Mouse (Mus musculus): ENCODE results near the gene Rph3al. TPM values are rescaled to one million over a fixed set of nuclear protein-coding genes. Genes with fewer than 3 reads are reported as not detected.

Rph3al gene
- polyA plus RNA-seq, 1 experiment, result not detected

DNA sequence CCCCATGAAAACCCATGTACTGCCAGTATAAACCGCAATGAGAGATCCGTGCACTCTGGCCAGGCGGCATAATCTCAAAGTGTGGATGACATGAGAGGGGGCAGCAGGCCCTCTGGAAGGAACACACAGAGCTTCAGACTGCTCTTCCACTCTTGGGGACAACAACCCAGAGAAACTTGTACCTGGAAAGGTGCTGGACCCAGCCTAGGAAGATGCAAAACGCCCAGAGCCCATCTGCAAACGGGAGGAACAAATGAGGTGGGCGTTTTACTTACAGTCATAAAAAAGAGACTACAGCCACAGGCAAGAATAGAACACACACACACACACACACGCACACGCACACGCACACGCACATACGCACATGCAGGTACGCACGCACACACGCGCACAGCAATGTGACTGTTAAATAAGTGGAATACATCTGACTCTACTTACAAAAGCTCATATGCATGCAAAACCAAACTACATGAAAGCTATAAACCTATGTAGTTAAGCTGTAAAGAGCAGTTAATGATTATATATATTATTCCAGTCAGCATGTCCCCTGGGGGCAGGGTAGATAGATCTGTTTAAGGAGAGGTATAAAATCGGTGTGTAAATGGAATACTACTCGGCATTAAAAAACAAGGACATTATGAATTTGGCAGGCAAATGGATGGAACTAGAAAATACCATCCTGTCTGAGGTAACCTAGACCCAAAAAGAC is 19.0 kb upstream of the Rph3al start:
- Histone ChIP-seq H3K4me3 (ENCODE audit: insufficient read depth, low read depth, low read length) (no peak overlapping the region), H3K4me1 (ENCODE audit: control insufficient read depth, insufficient read depth, low read length) (no peaks in the 10 kb centered on the region), H3K27ac (ENCODE audit: insufficient read depth, low read depth, low read length) (no peak overlapping the region)
- TF ChIP-seq CTCF (IDR thresholded peaks at IDR 0.05; ENCODE audit: insufficient read depth, low read depth, low read length), result no peak
- TF ChIP-seq POLR2A (IDR thresholded peaks at IDR 0.05; ENCODE audit: insufficient read depth, low read depth, low read length), result no peak
- WGBS, result 91% methylated on average over 17 of the region's 17 CpGs

DNA sequence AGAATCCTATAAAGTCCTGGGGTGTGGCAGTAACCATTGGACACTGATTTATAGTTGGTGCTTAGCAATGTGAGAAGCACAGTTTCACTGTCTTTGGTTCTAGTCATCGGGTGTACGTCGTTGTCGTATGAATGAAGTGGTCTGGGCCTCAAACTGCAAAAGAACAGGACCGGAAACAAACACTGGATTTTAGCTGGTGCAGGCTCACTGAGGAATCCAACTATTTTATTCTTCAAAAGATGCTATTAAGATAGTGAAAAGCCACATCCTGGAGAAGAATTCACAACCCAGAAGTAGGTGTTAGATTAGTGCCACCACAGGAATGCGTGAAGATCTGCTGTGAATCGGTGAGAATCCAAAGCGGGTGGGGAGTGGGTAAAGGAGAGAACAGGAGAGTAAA is 18.4 kb upstream of the Rph3al start:
- 77% methylated on average over 8 of the region's 8 CpGs for WGBS
- H3K27ac ChIP-seq (ENCODE audit: insufficient read depth, low read depth, low read length), result no peak overlapping the region
- H3K4me1 ChIP-seq (ENCODE audit: control insufficient read depth, insufficient read depth, low read length), result no peaks in the 10 kb centered on the region
- TF ChIP-seq POLR2A (IDR thresholded peaks at IDR 0.05; ENCODE audit: insufficient read depth, low read depth, low read length) (no peak), CTCF (IDR thresholded peaks at IDR 0.05; ENCODE audit: insufficient read depth, low read depth, low read length) (no peak)
- H3K4me3 ChIP-seq (ENCODE audit: insufficient read depth, low read depth, low read length), result no peak overlapping the region

DNA sequence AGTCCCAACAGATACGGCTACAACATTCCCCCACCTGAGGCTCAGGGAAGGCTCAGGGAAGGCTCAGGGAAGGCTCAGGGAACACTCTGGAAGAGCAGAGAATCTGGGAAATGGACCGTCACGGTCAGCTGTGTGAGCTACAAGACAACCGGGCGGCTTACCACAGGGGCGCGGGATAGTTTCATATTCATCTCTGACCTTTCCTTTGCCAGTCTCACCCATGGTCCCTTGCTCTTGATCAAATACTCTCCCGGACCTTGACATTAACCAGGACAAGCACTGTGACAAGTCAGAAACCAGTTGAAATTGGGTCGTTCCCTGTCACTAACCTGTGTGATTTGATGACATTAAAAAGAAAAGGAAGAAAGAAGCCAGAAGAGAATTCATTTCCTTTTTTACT is 16.7 kb upstream of the Rph3al start:
- no peaks in the 10 kb centered on the region for H3K4me1 ChIP-seq (ENCODE audit: control insufficient read depth, insufficient read depth, low read length)
- 94% methylated on average over 9 of the region's 9 CpGs for WGBS
- H3K27ac ChIP-seq (ENCODE audit: insufficient read depth, low read depth, low read length), result no peak overlapping the region
- TF ChIP-seq POLR2A (IDR thresholded peaks at IDR 0.05; ENCODE audit: insufficient read depth, low read depth, low read length) (no peak), CTCF (IDR thresholded peaks at IDR 0.05; ENCODE audit: insufficient read depth, low read depth, low read length) (no peak)
- no peak overlapping the region for H3K4me3 ChIP-seq (ENCODE audit: insufficient read depth, low read depth, low read length)

DNA sequence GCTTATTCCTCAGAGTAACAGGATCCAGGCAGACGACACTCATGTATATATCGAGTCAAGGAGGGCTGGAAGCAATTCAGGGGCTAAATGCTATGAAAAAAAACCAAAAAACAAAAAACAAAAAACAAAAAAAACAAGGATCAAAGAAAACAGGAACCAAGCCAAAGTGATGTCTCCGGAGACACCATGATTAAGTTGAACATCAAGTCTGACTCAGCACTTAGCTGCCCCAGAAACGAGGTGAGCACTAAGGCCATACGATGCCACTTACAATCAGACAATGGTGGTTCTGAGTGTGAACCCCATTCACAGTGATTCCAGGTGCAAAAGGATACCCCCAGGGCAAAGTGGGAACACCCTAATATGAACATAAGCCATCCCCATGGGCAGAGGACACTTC is 13.7 kb upstream of the Rph3al start:
- 81% methylated on average over 5 of the region's 5 CpGs for WGBS
- H3K27ac ChIP-seq (ENCODE audit: insufficient read depth, low read depth, low read length), result no peak overlapping the region
- TF ChIP-seq POLR2A (IDR thresholded peaks at IDR 0.05; ENCODE audit: insufficient read depth, low read depth, low read length) (no peak), CTCF (IDR thresholded peaks at IDR 0.05; ENCODE audit: insufficient read depth, low read depth, low read length) (no peak)
- peaks cover 4% of the 10 kb centered on the region for H3K4me1 ChIP-seq (ENCODE audit: control insufficient read depth, insufficient read depth, low read length)
- no peak overlapping the region for H3K4me3 ChIP-seq (ENCODE audit: insufficient read depth, low read depth, low read length)

DNA sequence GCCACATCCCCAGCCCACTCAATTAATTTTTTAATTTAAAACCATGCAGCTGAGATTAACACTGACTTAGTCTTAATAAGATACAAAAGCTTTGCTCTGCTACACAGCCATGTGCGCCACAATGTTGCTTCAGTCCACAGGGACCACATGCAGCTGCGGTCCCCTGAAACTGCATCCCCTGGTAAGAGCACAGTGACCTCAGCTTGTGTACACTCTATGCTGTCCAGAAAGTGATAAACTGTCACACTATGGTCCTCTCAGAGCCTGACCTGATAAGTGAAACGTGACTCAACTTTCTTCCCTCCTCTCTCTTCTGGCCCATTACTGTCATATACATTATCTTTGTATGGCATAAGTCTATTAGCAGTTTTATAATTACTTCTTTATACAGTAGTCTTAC is 12.2 kb upstream of the Rph3al start:
- H3K27ac ChIP-seq (ENCODE audit: insufficient read depth, low read depth, low read length), result no peak overlapping the region
- TF ChIP-seq CTCF (IDR thresholded peaks at IDR 0.05; ENCODE audit: insufficient read depth, low read depth, low read length) (no peak), POLR2A (IDR thresholded peaks at IDR 0.05; ENCODE audit: insufficient read depth, low read depth, low read length) (no peak)
- WGBS, result 92% methylated on average over 3 of the region's 3 CpGs
- H3K4me3 ChIP-seq (ENCODE audit: insufficient read depth, low read depth, low read length), result no peak overlapping the region
- peaks cover 11% of the 10 kb centered on the region for H3K4me1 ChIP-seq (ENCODE audit: control insufficient read depth, insufficient read depth, low read length)

DNA sequence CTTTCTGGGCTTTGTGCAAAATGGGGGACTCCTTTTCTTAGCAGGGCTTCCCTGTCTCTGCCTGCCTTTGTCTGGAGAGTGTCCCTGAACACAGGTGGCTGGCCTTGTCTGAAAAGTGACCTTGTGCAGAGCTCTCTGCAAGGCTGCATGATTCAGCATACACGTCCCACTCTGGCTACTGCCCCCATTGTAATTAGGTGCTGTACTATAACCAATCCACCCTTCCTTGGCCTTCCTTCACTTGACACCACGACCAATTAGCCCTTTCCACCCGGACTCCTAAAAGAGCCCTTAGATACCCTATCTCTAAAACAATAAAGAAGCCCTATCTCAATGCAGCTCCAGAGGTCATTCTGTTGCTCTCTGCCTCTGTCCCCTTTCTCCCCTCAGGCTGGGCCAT is 10.6 kb upstream of the Rph3al start:
- Histone ChIP-seq H3K4me3 (ENCODE audit: insufficient read depth, low read depth, low read length) (no peak overlapping the region), H3K4me1 (ENCODE audit: control insufficient read depth, insufficient read depth, low read length) (peaks cover 11% of the 10 kb centered on the region), H3K27ac (ENCODE audit: insufficient read depth, low read depth, low read length) (no peak overlapping the region)
- 80% methylated on average over 3 of the region's 3 CpGs for WGBS
- TF ChIP-seq CTCF (IDR thresholded peaks at IDR 0.05; ENCODE audit: insufficient read depth, low read depth, low read length) (no peak), POLR2A (IDR thresholded peaks at IDR 0.05; ENCODE audit: insufficient read depth, low read depth, low read length) (no peak)

DNA sequence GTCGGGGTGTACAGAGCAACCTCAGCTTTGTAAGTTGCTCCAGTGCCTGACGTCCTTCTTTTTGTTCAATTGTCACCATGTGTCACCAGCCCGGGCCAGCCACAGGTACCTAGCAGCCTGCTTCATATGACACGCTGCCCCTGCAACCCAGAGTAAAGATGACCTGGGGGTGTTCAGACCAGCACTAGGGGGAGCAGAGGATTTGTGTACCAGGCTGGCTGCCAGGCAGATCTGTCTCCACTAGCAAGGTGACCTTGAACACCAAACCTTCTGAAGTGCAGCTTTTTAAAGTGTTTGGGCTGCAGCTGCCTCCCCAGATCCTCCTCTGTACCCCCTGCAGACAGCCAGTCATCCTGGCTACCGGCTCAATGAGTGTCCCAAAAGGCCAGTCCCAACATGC is 9.0 kb upstream of the Rph3al start:
- Histone ChIP-seq H3K4me3 (ENCODE audit: insufficient read depth, low read depth, low read length) (no peak overlapping the region), H3K27ac (ENCODE audit: insufficient read depth, low read depth, low read length) (no peak overlapping the region), H3K4me1 (ENCODE audit: control insufficient read depth, insufficient read depth, low read length) (peaks cover 11% of the 10 kb centered on the region)
- WGBS, result 73% methylated on average over 5 of the region's 5 CpGs
- TF ChIP-seq POLR2A (IDR thresholded peaks at IDR 0.05; ENCODE audit: insufficient read depth, low read depth, low read length) (no peak), CTCF (IDR thresholded peaks at IDR 0.05; ENCODE audit: insufficient read depth, low read depth, low read length) (no peak)

DNA sequence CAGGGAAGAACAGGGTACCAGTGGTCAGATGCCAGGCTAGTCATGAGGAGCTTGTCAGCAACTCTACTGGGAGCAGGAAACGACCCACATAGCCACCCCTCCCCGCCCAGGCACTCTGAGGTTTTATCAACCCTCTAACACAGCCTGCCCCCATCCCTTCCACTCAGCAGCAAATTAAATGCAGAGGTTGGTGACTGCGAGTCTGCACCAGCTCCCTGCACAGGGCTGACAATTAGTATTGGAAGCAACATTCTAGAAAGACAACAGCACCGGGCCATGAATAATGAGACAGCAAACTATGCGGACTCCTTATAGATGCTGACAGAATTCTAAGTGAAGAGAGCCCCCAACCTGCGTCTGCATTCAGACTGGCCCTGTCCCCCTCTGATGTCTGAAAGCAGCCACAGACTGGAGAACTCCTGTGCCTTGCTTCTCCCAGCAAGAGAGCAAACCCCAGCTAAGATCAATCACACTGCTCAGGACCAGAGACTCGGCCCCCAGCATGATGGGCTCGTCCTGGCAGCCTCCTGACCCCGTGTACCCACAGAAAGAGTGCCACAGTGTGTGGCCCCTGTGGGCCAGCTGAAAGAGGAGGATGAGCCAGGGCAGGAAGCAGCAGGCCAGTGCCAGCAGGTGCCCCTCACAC is 7.7 kb upstream of the Rph3al start:
- Histone ChIP-seq H3K27ac (ENCODE audit: insufficient read depth, low read depth, low read length) (no peak overlapping the region), H3K4me1 (ENCODE audit: control insufficient read depth, insufficient read depth, low read length) (peaks cover 11% of the 10 kb centered on the region), H3K4me3 (ENCODE audit: insufficient read depth, low read depth, low read length) (no peak overlapping the region)
- TF ChIP-seq CTCF (IDR thresholded peaks at IDR 0.05; ENCODE audit: insufficient read depth, low read depth, low read length) (no peak), POLR2A (IDR thresholded peaks at IDR 0.05; ENCODE audit: insufficient read depth, low read depth, low read length) (no peak)
- 28% methylated on average over 9 of the region's 9 CpGs for WGBS

DNA sequence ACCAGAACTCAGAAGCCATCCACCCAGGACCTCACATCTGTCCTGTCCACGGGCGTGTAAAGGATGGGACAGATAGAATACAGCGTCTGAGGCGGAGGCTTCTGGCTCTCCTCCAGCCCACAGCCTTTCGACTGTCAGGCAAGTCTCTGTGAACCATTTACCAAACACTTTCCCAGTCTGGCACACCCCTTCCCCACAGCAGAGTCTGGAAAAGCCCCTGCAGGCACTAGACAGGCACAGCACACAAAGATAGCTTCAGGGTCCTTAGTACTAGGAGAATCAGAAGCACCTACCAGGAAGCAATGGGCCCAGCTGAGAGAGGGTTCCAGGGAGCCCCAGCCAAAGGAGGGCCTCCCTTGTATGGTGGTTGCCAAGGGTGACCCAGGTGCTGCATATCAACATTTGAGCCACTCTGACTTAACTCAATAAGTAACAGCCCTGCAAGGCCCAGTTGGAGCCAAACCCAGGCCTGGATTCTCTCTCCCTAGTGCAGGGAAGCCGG is 808 bp downstream of the Rph3al start:
- Histone ChIP-seq H3K4me1 (ENCODE audit: control insufficient read depth, insufficient read depth, low read length) (peaks cover 5% of the 10 kb centered on the region; the same call in 1 of the 2 replicates), H3K4me3 (ENCODE audit: insufficient read depth, low read depth, low read length) (no peak overlapping the region), H3K27ac (ENCODE audit: insufficient read depth, low read depth, low read length) (no peak overlapping the region)
- no peak for TF ChIP-seq CTCF (IDR thresholded peaks at IDR 0.05; ENCODE audit: insufficient read depth, low read depth, low read length)
- TF ChIP-seq POLR2A (IDR thresholded peaks at IDR 0.05; ENCODE audit: insufficient read depth, low read depth, low read length), result no peak
- WGBS, result 51% methylated on average over 6 of the region's 6 CpGs
